Mouse (Mus musculus) regulatory T cell (primary cell): ENCODE results near the gene Spen.

Experiments used
- in situ Hi-C: fragments of 300-600 bp; cut with MboI, MseI; formaldehyde crosslinking; loops from one replicate; pipeline ENCODE4 v1.15.1; 2025; ENCODE audit warnings: high pct_unique_total_duplicates

Spen gene

DNA sequence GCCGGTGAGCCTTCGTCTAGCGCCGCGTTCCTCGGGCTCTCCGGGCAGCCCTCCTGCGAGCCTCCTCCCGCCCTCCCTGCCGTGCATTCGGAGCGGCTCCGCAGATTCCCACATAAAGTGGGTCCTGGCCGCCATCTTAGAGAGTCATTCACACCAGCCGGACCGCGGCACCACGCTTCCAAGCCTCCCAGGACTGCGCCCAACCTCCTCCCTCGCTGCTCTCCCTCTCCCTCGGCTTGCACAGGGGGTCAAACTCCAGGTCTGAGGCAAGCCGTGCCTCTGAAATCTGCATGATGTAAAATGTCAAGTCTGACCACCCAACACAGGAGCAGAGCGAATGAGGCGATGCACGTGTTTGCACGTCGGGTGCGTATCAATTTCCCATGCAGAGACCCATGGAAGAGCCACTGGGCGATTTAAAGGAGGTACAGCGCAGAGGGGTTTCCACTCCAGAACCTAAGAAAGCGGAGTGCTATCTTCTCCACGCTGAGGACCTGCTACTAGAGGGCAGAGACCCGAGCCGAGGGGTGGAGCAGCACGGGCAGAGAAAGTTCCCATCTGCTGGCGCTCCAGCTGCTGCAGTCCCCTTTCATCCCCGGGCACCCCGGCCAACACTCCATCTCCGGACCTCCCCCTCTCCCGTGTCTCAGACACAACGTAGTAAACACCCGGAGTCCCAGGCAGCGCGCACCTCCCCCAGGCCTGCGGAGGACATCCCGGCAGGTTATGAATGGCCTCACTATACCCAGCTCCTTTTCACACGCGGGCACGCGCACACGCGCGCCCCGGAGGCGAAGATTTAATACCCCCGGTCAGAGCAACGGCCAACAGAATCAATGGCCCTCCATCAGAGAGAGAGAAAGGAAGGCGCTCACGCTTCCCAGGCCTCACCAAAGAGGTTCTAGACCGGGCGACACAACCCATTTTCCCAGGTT is 1.8 kb downstream of the Spen start:
- in situ Hi-C loops = no loop called here

DNA sequence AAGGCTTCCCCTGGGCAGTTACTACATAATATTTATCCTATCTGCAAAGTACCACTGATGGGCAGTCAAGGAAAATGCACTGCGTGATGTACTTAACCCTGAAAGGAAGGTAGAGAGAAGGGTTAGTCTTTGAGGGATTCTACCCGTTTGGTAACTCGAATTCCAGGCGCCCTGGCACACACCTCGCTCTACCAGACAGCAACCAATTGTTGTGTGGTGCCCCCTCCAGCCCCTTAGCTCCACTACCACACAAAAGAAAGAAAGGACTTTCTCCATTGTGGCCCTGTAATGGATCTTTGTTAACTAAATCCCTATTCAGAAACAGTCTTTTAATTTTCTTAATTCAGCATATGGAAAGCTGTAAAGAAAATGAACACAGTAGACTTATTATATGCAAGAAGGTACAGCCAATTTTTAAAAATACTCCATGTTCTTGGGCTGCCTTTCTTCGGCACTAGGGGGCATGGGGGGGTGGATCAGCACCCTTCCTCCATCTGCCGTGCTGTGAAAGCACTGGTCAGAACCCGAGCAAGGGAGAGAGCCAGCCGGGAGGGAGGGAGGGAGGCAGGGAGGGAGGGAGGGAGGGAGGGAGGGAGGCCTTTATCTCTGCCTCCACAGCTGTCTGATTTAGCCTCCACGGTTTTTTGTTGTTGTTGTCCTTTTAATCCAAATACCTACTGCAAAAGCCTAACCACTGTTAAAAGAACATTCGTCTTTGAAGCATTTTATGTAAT is 3.3 kb downstream of the Spen start:
- in situ Hi-C loops = no loop called here

DNA sequence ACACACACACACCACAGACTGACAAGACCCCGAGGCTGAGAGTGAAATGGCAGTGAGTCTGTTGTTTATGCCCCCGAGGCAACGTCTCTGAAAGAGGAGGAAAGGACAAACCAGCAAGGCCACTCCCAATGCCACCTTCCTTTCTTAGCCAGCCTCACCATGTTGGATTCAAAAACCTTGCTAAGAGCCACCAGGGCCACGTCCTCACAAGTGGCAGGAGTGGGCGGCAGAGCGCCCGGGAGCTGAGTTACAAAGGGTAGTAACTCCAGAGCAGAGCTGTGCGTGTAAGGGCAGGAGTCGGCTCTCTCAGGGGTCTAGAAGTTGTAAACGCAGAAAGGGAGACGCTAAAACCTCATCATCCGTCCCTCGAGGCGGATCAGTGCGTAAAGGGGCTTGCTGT is 7.4 kb downstream of the Spen start:
- in situ Hi-C loops = no loop called here

DNA sequence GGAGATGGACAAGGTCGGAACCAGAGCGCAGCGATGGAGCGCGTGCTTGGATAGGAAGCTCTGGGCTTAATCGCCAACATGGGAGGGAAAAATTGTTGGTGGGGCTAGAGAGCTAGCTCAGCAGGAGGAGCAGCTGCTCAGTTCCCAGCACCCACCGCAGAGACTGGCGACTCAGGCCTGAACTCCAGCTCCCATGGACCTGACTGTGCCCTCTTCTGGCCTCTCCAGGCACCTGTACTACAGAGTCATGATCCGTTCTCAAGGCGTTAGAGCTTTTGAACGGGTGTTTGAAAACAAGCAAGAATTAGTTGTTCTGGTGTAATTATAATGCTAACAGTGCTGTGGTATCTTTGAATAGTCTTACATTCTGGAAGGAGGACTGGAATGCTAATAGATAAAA is 9.5 kb downstream of the Spen start:
- in situ Hi-C loops = loop anchor here (5.0 kb wide), 1 partner anchor 38 kb away; no protein-coding TSS in a partner anchor

DNA sequence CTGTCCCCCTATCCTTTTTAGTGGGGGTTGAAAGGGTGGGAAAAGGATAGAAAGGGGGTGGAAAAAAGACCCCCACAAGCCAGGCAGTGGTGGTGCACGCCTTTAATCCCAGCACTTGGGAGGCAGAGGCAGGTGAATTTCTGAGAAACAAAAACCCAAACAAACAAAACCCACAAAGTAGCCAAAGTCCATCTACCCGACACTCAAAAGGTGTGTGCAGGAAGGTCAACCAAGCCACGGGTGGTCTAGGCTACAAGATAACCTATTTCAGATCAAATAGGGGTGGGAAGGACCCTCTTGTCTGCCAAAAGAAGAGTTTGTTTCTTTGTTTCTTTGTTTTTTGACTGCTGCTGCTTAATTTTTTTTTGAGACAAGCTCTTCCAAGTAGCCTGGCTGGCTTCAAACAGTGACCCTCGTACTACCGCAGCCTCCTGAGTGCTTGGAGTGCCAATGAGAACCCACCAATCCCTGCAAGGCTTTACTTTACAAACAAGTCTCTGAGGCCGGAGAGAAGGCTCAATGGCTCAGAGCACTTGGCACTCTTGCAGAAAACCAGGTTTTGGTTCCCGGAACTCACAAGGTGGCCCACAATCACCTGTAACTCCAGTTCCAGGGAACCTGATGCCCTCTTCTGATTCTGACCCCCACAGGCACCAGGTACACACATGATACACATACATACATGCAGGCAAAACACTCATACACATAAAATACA is 11.3 kb downstream of the Spen start:
- in situ Hi-C loops = loop anchor here (5.0 kb wide), 1 partner anchor 40 kb away; no protein-coding TSS in a partner anchor

DNA sequence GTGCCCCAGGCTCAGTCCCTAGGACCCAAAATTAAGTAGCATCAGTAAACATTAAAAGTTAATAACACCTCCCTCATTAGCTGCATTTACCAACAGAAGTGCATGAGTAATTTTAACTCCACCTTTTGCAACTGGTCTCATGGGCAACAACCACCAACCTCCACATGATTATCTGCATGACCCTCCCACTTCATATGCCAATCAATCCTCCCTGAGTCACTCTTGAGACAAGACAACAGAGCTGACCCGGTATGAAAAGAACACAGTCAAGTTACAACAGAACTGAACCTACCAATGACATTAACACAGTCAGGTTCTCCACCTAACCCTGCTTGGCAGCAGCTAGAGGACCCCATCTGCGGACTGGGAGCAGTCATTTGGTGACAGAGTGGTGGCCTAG is 12.5 kb downstream of the Spen start:
- in situ Hi-C loops = loop anchor here (5.0 kb wide), 1 partner anchor 41 kb away; no protein-coding TSS in a partner anchor

DNA sequence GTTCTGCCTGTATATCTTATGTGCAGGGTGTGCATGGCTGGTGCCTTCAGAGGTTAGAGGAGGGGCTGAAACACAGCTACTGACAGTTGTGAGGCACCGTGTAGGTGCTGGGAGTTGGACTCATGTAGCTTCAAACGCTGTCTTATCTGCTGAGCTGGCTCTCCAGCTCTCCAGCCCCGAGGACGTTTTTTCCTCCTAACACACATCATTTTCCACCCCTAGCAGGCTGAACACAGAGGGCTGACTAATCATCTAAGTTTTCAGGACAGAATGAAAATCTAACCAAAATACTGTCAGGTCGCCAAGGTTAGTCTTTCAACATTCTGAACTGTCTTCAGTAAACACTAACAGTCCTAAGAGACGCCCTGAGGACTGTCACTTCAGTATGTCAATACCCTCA is 13.7 kb downstream of the Spen start:
- in situ Hi-C loops = loop anchor here (5.0 kb wide), 1 partner anchor 43 kb away; no protein-coding TSS in a partner anchor

DNA sequence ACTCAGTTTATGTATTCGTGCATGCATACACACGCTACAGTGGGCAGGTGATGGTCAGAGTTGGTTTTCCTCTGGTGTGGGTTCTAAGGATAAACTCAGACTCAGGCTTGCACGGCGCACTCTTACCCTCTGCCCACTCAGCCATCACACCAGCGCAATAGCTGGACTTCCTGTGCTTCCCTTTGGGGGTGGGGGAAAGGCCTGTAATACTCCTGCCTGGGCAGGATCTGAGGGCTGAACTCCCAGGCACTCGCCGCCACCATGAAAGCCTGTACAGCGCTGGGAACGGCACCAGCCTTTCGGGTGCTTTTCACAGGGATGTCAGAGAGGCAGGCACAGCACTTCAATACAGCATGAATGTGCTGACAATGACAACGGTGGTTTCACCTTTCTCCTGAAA is 15.3 kb downstream of the Spen start:
- in situ Hi-C loops = no loop called here

DNA sequence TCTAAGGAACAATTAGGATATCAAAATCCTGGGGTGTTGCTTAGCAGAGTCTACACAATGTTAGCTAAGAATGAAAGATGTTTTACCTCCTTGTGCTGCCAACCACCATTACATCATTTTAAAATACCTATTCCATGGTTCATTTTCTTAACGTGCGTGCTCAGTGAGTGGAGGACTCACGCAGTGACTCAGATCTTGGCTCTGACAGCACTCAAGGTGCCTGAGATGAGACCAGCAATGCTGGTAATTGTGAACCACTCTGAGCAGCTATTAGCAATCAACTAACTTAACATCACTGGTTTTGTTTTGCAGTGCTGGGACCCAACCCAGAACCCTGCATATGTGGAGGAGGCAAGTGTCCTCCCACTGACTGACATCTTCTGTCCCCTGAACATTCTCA is 20.0 kb downstream of the Spen start:
- in situ Hi-C loops = no loop called here

DNA sequence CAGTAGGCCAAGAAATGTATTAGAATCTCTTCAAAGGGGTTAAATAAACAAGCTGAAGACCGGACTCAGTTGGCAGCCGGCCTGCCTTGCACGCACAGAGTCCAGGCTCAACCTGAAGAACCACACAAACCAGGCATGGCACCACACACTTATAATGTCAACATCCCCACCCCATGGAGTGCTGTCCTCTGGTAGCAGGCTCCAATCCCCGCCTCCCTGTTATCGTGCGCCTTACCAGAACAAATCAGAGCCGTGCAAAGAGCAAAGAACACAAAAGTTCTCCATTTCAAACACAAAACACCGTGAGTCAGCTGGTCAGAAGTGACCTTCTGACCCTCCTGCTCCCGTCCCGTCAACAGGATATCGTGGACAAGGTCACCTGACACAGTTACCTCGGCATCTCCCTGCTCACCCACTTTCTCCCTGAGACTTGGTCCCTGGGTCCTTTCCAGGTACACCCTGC is 24.2 kb downstream of the Spen start:
- in situ Hi-C loops = no loop called here

DNA sequence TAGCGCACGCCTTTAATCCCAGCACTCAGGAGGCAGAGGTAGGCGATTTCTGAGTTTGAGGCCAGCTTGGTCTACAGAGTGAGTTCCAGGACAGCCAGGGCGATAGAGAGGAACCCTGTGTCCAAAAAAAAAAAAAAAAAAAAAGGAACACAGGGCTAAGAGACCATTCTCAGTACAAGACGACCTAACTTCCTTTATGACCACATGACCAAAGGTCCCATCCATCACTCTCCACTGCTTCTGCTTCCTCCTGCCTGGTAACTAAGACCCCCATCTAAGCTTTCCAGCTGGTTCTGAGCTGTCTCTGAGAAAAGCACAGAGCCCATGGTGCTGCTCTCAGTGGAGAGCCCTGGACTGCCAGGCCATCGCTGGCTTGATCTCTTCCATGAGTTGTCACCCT is 26.3 kb downstream of the Spen start:
- in situ Hi-C loops = no loop called here

DNA sequence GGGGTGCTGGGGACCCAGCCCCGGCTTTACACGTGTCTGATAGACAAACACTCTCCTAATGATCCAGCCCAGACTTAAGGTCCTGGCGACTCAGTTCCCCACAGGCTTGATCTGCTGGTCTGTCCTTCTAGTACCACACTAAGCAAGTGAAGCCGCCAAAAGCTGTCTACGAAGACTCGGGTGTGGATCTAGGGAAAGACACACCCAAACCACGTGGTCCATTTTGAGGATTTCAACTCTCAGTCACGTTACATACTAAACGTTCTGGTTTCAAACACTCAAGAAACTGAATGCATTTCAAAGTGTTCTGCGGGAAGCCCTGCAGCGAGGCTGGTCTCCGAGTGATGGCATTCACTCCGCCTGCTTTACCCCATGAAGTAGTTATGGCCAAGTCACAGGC is 27.9 kb downstream of the Spen start:
- in situ Hi-C loops = no loop called here

DNA sequence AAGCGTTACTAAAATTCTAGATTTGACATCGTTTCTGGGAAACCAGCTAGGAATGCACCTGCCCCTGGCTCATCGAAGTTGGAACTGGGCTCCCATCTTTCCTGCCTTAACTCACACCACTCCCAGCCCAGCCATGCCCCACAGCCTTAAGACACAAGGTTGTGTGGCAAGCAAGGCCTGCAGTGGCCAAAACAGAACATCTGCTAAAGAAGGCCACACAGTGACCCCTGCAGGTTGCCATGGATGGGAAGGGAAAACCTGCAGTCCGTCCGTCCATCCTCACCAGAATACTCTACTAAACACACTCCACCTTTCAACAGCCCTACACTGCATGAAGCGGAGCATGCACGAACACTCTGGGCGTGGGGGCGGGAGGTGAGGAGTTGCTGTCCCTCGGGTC is 31.5 kb downstream of the Spen start:
- in situ Hi-C loops = no loop called here

DNA sequence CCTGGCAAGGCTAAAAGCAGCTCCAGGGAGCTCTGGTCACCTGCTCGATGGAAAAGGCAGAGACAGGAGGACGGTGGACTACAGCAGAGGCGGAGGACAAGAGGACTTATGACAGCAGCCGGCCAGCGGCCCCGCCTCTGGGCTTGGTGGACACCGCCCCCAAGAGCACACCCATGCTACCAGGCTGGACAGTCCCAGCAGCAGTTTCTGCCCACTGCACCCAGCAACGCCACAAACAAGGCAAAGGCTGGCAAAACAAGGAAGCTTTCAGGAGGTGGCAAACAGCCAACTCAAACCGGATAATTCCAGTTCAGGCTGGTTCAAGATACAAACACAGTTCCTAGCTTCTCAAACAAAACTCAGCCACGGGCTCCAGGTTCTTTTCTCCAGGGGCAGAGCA is 32.0 kb downstream of the Spen start:
- in situ Hi-C loops = no loop called here

DNA sequence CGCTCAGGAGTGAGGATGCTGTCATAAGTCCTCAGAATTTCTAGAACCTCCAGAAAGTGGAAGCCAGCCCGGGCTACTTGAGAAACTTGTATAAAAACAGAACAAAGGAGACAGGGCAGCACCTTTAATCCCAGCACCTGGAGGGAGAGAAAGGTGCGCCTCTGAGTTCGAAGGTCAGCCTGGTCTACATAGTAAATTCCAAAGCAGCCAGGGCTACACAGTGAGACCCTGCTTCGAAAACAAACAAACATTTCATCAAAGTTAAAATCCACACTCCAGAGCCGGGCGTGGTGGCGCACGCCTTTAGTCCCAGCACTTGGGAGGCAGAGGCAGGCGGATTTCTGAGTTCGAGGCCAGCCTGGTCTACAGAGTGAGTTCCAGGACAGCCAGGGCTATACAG is 32.6 kb downstream of the Spen start:
- in situ Hi-C loops = no loop called here

DNA sequence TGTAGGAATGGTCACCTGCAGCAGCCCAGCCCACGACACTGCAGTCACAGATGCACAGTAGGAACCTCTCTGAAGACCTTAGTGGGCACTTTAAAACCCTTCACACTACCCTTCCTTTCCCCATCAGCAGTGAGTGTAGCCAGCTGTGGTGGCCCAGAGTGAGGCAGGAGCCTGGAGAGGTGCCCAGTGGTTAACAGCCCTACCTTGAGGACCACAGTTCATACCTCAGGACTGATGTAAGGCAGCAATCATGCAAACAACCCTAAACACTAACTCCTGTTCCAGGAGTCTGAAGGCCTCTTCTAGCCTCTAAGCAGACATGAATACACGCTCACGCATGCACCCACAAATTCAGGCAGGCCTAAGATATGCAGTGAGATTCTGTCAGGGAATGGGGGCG is 33.9 kb downstream of the Spen start:
- in situ Hi-C loops = no loop called here

DNA sequence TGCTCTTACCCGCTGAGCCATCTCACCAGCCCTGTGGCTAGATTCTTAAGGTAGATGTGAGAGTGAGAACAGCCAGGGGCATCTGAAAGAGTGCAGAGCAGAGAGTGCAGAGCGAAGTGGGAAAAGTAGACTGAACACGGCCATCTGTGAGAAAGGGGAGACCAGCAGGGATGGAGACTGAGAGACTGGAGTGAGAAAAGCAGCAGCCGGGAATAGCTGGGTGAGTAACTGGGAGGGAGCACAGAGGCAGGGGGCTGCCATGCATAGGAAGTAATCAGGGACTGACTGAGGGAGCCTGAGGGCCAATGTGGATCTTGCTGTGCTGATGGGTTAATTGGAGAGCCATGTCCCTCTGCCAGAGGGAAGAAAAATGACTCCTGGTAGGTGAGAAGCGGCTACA is 35.7 kb downstream of the Spen start:
- in situ Hi-C loops = no loop called here

DNA sequence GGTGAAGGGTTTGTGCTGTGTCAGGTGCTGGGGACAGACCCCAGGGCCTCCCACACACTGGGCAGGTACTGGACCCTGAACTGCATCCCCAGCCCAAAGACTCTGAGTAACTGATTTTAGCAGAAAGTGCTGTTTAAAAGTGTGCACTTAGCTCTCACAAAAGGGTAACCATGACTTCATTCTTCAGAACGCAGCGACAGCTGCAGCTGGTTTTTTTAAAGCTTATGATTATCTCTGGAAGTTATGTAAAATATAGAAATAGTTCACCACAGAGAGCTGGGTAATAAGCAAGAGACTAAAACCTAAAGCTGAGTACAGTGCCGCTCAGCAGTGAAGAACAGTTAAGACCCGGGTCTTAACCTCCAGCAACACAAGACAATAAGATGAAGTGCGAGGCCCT is 37.3 kb downstream of the Spen start:
- in situ Hi-C loops = no loop called here

DNA sequence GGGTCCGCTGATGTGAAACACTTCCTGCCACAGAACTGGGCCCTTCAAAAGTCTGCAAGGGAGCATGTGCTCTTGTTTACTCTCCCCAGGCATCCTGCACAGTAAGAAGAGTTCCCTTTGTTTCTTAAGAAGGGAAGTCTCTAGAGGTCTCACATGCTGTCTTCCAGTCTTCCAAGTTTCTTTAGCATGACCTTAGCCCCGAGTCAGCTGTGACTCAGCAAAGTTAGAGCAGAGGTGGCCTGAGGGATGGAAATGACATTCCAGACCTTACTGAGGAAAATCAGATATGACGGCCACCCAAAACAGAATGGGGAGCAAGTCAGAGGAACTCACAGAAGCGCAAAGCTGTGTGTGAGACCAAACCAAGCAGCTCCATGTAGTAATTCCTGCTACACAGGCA is 37.8 kb downstream of the Spen start:
- in situ Hi-C loops = no loop called here

DNA sequence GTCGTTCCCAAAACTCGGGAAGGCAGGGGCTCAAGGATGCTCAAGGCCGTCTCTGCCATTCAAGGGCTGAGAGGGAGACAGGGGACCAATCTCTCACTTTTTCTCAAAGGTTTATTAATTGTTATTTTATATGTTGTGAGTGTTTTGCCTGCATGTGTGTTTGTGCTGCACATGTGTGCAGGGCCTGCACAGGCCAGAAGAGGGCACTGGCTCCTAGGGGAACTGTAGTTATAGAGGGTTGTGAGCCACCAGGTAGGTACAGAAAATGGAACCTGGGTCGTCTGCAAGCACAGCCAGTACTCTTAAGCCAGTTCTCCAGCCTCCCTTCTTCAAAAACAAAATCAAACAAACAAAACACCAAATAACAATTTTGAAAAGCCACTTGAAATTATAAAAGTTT is 49.7 kb downstream of the Spen start:
- in situ Hi-C loops = no loop called here

DNA sequence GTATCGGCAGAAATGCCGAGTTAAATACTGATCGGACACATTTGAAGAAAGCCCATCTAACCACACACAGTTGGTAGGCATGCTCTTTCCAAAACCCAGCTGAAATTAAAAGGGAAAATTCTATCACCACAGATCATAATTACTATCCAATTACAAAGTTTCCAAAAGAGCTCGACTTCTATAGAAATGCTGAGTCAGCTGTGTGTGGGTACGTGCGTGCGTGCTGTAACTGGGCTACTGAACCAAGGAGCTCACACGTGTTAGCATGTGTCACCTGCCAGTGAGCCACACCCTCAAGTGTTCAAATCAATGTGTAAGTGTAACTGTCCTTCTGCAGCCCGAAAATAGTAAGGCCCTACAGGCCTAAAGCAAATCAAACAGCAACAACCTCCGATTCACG is 50.8 kb downstream of the Spen start:
- in situ Hi-C loops = no loop called here

DNA sequence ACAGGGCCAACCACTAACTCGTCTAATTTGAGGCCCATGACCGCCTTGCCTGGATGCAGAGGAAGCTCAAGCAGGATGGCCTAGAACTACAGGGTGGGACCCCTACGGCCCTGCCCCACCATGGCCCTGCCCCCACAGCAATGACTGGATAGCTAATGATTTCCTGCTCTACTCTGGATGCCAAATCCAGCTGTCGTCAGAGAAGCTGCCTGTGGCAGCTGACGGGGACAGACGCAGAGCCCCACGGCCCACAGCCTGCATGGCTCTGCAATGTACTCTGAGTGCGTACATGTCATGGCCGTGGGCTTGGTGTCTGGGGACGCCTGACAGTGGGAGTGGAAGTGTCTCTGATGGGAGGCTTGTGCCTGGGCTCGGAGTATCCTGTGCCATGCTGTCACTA is 54.3 kb downstream of the Spen start:
- in situ Hi-C loops = no loop called here
